In genomic region chr11:95876296-95876695, GRCm38 (mm10) we compare ENCODE assay signal across 9 mouse cellular contexts. TPM values are rescaled to one million over a fixed set of nuclear protein-coding genes. Genes with fewer than 3 reads are reported as not detected.
DNase-seq lines count a peak whose midpoint lies in the region; ATAC-seq lines count a peak whose summit lies in the region.
"Had no signal": no experiment of that assay in that cellular context is flagged by ENCODE, and none has a peak within 500 bp of the region (broad histone marks: within the 10 kb centered on the region; RNA-seq: fewer than 3 reads in every experiment).

No protein-coding gene starts in this region.

- ATAC-seq in forebrain, embryonic 13.5 days, result no peak
- peak; percentile 56 for ATAC-seq in megakaryocyte, adult 5-6 weeks (ENCODE audit: poor library complexity, severe bottlenecking)

- 18% methylated on average over 7 of the region's 7 CpGs for WGBS in forebrain, embryonic 13.5 days

- 0 out of 2 replicates have a peak overlapping the region, but pooled peaks have one; percentile 11 for H3K4me2 ChIP-seq in forebrain, embryonic 13.5 days
- H3K4me2 ChIP-seq: lung, embryonic 15.5 days had no signal

- H3K27me3 ChIP-seq in forebrain, embryonic 13.5 days, result no peaks in the 10 kb centered on the region
- H3K27me3 ChIP-seq: lung, embryonic 15.5 days had no signal

- no peak overlapping the region for H3K4me3 ChIP-seq in forebrain, embryonic 13.5 days
- H3K4me3 ChIP-seq: lung, embryonic 15.5 days had no signal

- H3K4me1 ChIP-seq in forebrain, embryonic 13.5 days, result no peaks in the 10 kb centered on the region
- H3K4me1 ChIP-seq: lung, embryonic 15.5 days had no signal

- H3K27ac ChIP-seq in forebrain, embryonic 13.5 days, result no peak overlapping the region
- H3K27ac ChIP-seq: lung, embryonic 15.5 days had no signal

- H3K9ac ChIP-seq in forebrain, embryonic 13.5 days, result no peak overlapping the region
- H3K9ac ChIP-seq: lung, embryonic 15.5 days had no signal

- no peaks in the 10 kb centered on the region for H3K9me3 ChIP-seq in forebrain, embryonic 13.5 days (replicated peaks)
- H3K9me3 ChIP-seq: lung, embryonic 15.5 days had no signal

- H3K36me3 ChIP-seq in forebrain, embryonic 13.5 days (ENCODE audit: poor library complexity, severe bottlenecking), result no peaks in the 10 kb centered on the region
- H3K36me3 ChIP-seq: lung, embryonic 15.5 days had no signal

- peak; percentile 85 to 88 for DNase-seq in cerebellum, postnatal 10 days
- DNase-seq in cerebellum, adult 9-10 months, result no peak
- DNase-seq in 416B (ENCODE audit: low read depth), result peak; percentile 80
- peak; percentile 84 for DNase-seq in adrenal gland, postnatal 14 days
- peak; percentile 33 to 87 for DNase-seq in kidney, postnatal 36 days
- peak; percentile 45 for DNase-seq in spleen, adult 12 weeks (ENCODE audit: low spot score)

RNA-seq across cellular contexts. Expression of gene Abi3, which starts 34.0 kb away (rescaled TPM):
- 15.6 and 20.9 TPM in 2 replicates for total RNA-seq in adrenal gland, postnatal 14 days (2021)
- 0.96 and 1.5 TPM in 2 replicates for polyA plus RNA-seq in forebrain, embryonic 13.5 days (2015; fragmentation: Nextera tagmentation; extraction: Ambion mirVana)
- total RNA-seq in megakaryocyte, adult 5-6 weeks (2015), result 14.7 and 19.8 TPM in 2 replicates
- 13.7 and 20.0 TPM in 2 replicates for total RNA-seq in megakaryocyte, adult 5-6 weeks (2017)

RNA-seq across cellular contexts. Expression of gene B4galnt2, which starts 38.4 kb away (rescaled TPM):
- total RNA-seq in adrenal gland, postnatal 14 days (2021), result not detected in 2 replicates
- polyA plus RNA-seq in forebrain, embryonic 13.5 days (2015; fragmentation: Nextera tagmentation; extraction: Ambion mirVana), result not detected in 2 replicates
- total RNA-seq in megakaryocyte, adult 5-6 weeks (2015), result not detected in 2 replicates
- total RNA-seq in megakaryocyte, adult 5-6 weeks (2017), result not detected in 2 replicates

RNA-seq across cellular contexts. Expression of gene Gngt2, which starts 39.3 kb away (rescaled TPM):
- total RNA-seq in adrenal gland, postnatal 14 days (2021), result 30.3 and 31.4 TPM in 2 replicates
- 1.4 and 2.8 TPM in 2 replicates for polyA plus RNA-seq in forebrain, embryonic 13.5 days (2015; fragmentation: Nextera tagmentation; extraction: Ambion mirVana)
- total RNA-seq in megakaryocyte, adult 5-6 weeks (2015), result 92.0 and 95.7 TPM in 2 replicates
- total RNA-seq in megakaryocyte, adult 5-6 weeks (2017), result 64.0 and 66.6 TPM in 2 replicates

RNA-seq across cellular contexts. Expression of gene Phospho1, which starts 52.0 kb away (rescaled TPM):
- 269 and 312 TPM in 2 replicates for total RNA-seq in adrenal gland, postnatal 14 days (2021)
- not detected in 2 replicates for polyA plus RNA-seq in forebrain, embryonic 13.5 days (2015; fragmentation: Nextera tagmentation; extraction: Ambion mirVana)
- 12.6 and 17.3 TPM in 2 replicates for total RNA-seq in megakaryocyte, adult 5-6 weeks (2015)
- 2.3 TPM in 1 of 2 replicates, not detected in the other for total RNA-seq in megakaryocyte, adult 5-6 weeks (2017)
